Mouse (Mus musculus) A20 (cell line): ENCODE results near the gene Col6a4.

Experiments
- DNase-seq: peaks from one replicate; pipeline ENCODE4 v3.0.0-alpha.2; 2011; ENCODE audit warnings: low read depth, low spot score

Col6a4 gene

GRCm38 (mm10) chr9:106073956-106074355 lies 22.6 kb downstream of the Col6a4 start:
- DNase-seq, result no peak

GRCm38 (mm10) chr9:106071651-106072050 lies 24.9 kb downstream of the Col6a4 start:
- DNase-seq, result peak; percentile 26

GRCm38 (mm10) chr9:106053446-106053845 lies 43.1 kb downstream of the Col6a4 start:
- DNase-seq, result no peak

GRCm38 (mm10) chr9:106043921-106044503 lies 52.6 kb downstream of the Col6a4 start:
- DNase-seq, result no peak

- DNase-seq, result no peak
Observed at GRCm38 (mm10) chr9:106039915-106040659, 56.5 kb downstream of the Col6a4 start.

- DNase-seq, result no peak
Observed at GRCm38 (mm10) chr9:106039276-106039675, 57.3 kb downstream of the Col6a4 start.

GRCm38 (mm10) chr9:106038865-106039264 lies 57.7 kb downstream of the Col6a4 start:
- DNase-seq, result peak; percentile 51

GRCm38 (mm10) chr9:106015666-106016065 lies 80.9 kb downstream of the Col6a4 start:
- DNase-seq, result no peak

GRCm38 (mm10) chr9:106013139-106013538 lies 83.4 kb downstream of the Col6a4 start:
- DNase-seq, result no peak

- DNase-seq, result no peak
Observed at GRCm38 (mm10) chr9:105997955-105998354, 98.6 kb downstream of the Col6a4 start.

- no peak for DNase-seq
Observed at GRCm38 (mm10) chr9:105992425-105992824, 104.2 kb downstream of the Col6a4 start.

GRCm38 (mm10) chr9:105990099-105990498 lies 106.5 kb downstream of the Col6a4 start:
- DNase-seq, result no peak

GRCm38 (mm10) chr9:105989468-105989867 lies 107.1 kb downstream of the Col6a4 start:
- no peak for DNase-seq

- DNase-seq, result peak; percentile 57
Observed at GRCm38 (mm10) chr9:105988096-105988495, 108.5 kb downstream of the Col6a4 start.

- DNase-seq, result no peak
Observed at GRCm38 (mm10) chr9:105984931-105985519, 111.6 kb downstream of the Col6a4 start.

- no peak for DNase-seq
Observed at GRCm38 (mm10) chr9:105978479-105978878, 118.1 kb downstream of the Col6a4 start.

GRCm38 (mm10) chr9:105976871-105977270 lies 119.7 kb downstream of the Col6a4 start:
- DNase-seq, result no peak

- no peak for DNase-seq
Observed at GRCm38 (mm10) chr9:105976314-105976713, 120.3 kb downstream of the Col6a4 start.

GRCm38 (mm10) chr9:105973736-105974135 lies 122.8 kb downstream of the Col6a4 start:
- no peak for DNase-seq

- no peak for DNase-seq
Observed at GRCm38 (mm10) chr9:105972031-105972430, 124.6 kb downstream of the Col6a4 start.

GRCm38 (mm10) chr9:105971351-105971894 lies 125.2 kb downstream of the Col6a4 start:
- no peak for DNase-seq

GRCm38 (mm10) chr9:105970901-105971300 lies 125.7 kb downstream of the Col6a4 start:
- DNase-seq, result no peak

- DNase-seq, result no peak
Observed at GRCm38 (mm10) chr9:105967976-105968375, 128.6 kb downstream of the Col6a4 start.
